Mouse (Mus musculus) urinary bladder, postnatal 36 days (tissue): ENCODE measurements around the gene Tent5c.

Experiments used
- DNase-seq, 2 experiments: peaks; one replicate each; pipeline ENCODE4 v3.0.0; 2022; ENCODE audit warnings: low spot score in 2 of 2, mixed read lengths in 1 of 2

Tent5c gene

GRCm38 (mm10) chr3:100487046-100487445 is 2.1 kb downstream of the Tent5c start:
- no peak for DNase-seq

DNA sequence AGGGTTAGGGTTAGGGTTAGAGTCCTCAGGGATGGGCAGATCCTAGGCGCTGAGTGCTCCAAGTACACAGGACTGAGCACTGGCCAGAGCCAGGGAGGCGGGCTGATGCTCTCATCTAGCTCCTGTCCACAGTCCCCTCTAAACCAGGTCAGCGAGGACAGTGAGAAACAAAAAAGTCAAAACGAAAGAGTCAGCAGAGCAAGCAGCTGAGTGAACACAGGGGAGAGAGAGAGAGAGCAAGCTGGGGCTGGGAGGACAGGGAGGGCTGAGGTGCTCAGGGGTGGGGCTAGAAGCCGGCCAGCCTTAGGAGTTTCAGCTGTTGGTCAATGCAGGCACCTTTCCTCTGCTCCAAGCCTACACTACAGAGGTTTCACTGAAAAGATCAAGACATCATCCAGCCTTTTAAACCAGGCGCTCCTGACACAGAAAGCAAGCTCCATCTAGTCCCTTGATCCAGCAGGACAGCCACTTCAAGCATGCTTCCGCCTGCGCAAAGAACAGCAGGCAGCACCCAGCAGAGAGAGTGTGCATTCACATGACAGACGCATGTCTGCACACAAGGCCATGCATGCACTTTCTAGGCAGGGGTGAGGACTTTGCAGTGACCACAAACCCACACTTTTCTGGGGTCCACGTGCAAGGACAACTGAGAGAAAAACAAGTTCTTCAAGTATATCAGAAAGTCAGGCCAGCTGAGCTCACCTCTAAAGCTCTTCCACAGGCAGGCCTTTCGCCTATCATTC is 3.6 kb downstream of the Tent5c start:
- DNase-seq, result no peak

DNA sequence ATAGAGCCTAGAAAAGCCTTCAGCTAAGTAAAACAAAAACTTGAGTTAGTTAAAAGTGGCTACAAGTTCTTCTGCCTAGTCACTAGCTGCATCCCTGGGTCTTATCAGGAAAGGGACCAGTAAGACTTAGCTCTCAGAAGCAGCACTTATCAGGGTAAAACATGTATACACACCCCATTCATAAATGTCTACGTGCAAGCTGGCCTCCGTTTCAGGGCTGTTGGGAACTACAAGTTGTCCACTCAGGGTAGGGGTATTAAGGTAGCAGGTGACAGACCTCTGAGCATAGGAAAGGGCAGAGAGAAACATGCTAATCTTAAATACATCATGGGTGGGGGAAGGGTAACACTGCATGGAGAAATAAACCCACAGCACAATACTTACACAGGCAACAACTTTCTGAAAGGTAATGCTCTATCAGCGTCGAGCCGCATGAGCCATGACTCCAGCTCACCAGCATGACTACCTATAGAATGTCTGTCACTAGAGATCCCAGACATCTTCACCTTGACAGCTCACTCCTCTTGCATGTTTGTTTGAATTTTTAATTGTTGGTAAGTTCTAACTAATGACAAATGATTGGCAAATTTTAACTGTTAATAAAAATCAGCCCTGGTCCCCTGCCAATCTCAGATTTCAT is 6.0 kb downstream of the Tent5c start:
- DNase-seq, result no peak

GRCm38 (mm10) chr3:100482324-100482911 is 6.7 kb downstream of the Tent5c start:
- no peak for DNase-seq

GRCm38 (mm10) chr3:100480251-100481005 is 8.7 kb downstream of the Tent5c start:
- DNase-seq, result no peak

DNA sequence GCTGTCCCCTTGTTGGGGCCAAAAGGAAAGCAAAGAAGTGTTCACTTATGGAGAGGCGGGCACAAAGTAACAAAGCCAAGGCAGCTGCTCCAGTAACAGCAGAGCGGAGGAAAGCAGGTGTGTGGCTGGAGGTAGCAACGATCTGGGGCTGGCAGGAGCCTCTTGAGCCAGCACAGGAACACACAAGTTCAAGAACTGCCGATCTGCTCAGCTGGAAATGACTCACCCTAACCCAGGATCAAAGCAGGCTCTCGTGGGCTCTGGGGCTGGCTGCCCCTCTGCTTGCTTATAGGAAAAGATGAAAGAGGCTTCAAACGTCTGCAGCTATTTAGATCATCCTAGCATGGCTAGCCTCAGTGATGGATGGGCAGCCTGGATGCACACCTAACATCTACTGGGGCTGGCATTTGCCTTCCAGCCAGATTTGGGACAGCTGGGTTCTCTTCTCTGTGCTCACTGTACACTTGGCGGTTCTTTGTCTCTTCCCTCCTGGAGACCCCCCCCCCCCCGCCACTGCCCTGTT is 14.1 kb downstream of the Tent5c start:
- no peak for DNase-seq

DNA sequence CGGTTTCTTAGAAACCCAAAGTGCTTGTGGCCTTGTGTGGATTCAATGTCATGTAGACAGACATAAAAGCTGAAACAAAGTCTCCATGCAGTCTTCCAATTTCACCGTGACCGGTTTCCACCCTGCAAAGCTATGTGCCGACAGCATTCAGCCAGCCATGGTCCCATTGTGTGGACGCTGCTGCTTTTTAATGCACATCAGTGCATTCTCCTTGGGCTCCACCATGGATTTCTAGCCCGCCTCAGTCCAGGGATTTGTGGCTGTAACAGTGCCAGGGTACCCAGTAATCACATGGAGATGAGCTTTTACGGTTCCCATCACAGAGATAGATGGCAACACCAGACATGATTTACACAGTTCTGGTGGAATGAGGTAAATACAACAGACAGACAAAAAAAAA is 14.6 kb downstream of the Tent5c start:
- DNase-seq, result no peak

- no peak for DNase-seq
Measured at GRCm38 (mm10) chr3:100473146-100473545, 16.0 kb downstream of the Tent5c start.

DNA sequence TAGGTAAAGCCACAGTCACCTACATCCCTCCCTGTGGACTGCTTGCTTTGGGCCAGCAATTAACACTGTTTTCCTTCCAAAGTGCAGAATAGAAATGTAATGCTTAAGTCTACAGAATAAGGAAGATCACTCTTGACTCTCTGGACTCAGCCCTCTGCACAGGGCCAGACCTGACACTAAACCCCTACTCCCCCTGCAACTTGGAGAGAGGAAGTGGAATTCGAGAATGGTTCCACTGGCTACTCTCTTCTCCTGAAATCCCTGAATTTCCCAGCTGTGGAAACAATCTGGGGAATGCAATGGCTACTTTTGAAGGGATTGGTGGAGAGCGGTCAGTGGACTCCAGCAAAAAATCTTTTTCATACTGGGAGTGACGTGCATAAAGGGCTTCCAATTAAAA is 18.2 kb downstream of the Tent5c start:
- DNase-seq, result no peak

DNA sequence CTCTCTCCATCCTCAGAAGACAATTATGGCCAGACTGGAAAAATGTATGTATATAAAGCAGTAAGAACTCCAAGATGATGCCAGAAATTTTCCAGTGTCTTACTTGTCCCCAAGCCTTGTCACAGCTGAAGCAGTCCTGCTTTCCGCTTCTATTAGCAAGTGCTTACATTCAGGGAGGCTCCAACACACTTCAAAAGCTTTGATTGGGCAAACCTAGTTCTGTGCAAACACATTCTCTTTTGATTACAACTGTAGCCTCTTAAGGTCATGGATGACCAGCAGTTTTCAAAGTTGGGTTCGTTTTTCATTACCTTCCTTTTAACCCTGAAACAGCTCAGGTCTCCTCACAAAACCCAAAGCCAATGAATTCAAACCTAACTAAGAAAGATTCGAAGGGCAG is 19.0 kb downstream of the Tent5c start:
- no peak for DNase-seq

DNA sequence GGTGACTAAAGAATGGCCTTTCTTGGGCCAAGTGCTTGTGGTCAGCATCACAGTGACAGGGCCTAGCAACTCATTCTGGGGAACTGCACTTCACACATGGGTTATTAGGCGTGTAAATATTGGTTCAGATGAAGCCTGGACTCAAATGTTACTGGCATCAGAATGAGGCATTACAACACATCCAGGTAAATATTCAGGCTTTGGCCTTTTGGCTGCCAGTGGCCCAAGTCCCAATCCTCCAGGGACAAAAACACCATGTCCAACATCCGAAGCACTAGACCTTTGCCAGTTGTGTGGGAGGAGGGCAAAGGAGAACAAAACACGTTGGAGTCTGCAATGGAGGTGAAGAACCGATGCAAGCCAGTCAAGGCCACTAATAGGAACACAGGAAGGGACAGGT is 22.6 kb downstream of the Tent5c start:
- no peak for DNase-seq

- DNase-seq, result no peak
Measured at GRCm38 (mm10) chr3:100464596-100464995, 24.5 kb downstream of the Tent5c start.

GRCm38 (mm10) chr3:100463959-100464265 is 25.2 kb downstream of the Tent5c start:
- no peak for DNase-seq

DNA sequence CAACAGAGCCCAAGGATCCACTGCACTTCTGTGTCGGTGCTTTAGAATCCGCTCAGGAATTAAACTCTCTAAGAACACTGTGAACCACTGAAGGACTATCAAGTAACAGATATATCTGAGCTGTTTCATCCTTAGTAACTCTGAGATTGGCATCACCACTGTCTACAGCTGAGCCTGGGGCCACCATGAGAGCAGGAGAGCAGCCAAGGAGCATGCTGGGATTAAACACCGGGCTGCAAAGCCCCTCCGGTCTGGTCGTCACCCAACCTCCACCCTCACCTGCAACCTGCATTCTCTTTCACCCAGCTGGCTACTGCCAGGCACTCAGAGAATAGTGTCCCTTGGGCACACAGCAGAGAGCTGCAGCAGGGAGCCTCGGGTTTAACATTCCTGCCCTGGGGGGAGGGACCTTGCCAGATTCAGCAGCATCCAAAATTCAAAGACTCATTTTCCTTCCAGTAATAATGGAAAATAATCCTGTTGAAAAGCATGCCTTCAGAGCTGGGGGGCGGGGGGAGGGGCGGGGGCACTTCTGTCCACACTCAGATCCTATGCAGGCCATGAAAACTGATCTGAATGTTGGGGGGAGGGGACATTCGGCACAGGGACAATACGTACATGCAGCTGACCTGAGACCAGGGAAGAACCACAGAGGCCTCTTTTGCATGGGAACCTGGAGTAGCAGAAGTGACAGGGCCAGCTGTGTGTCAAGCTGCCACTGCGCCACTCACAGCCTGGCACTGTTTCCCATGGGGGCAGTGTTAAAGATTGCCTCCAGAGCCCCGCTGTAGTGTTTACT is 25.8 kb downstream of the Tent5c start:
- no peak for DNase-seq

GRCm38 (mm10) chr3:100462235-100463083 is 26.7 kb downstream of the Tent5c start:
- DNase-seq, result no peak

- DNase-seq, result no peak
Measured at GRCm38 (mm10) chr3:100460510-100460909, 28.6 kb downstream of the Tent5c start.

GRCm38 (mm10) chr3:100443798-100444500 is 45.2 kb downstream of the Tent5c start:
- DNase-seq, result no peak

- no peak for DNase-seq
Measured at GRCm38 (mm10) chr3:100442499-100442898, 46.6 kb downstream of the Tent5c start.

GRCm38 (mm10) chr3:100440754-100441153 is 48.4 kb downstream of the Tent5c start:
- DNase-seq, result no peak

GRCm38 (mm10) chr3:100440009-100440408 is 49.1 kb downstream of the Tent5c start:
- DNase-seq, result no peak
